Mouse (Mus musculus): Measurements from ENCODE around the gene Ccdc74a. TPM values are rescaled to one million over a fixed set of nuclear protein-coding genes. Genes with fewer than 3 reads are reported as not detected.

The Ccdc74a gene
- polyA plus RNA-seq, 1 experiment from 2014 or later: 14.0 TPM

GRCm38 (mm10) chr16:17694860-17695259 is 48.6 kb downstream of the Ccdc74a start:
- Histone ChIP-seq H3K27ac (replicated peaks) (no peak overlapping the region), H3K9ac (replicated peaks) (no peak overlapping the region), H3K9me3 (replicated peaks) (no peaks in the 10 kb centered on the region), H3K4me1 (no peaks in the 10 kb centered on the region), H3K4me3 (replicated peaks) (no peak overlapping the region), H3K27me3 (replicated peaks) (no peaks in the 10 kb centered on the region), H3K4me2 (no peak overlapping the region), H3K36me3 (peaks cover 37% of the 10 kb centered on the region)
- WGBS: 84% methylated on average over 3 of the region's 3 CpGs
- ATAC-seq (ENCODE audit: low FRiP score): no peak

Other genes with a start within 250 kb of the Ccdc74a start
- 23.3 and 24.0 TPM in 2 replicates for gene Snap29, start 240.5 kb upstream of the Ccdc74a start, polyA plus RNA-seq (2015; fragmentation: Nextera tagmentation; extraction: Ambion mirVana)
- 54.6 and 59.7 TPM in 2 replicates for gene Pi4ka, start 240.2 kb upstream of the Ccdc74a start, polyA plus RNA-seq (2015; fragmentation: Nextera tagmentation; extraction: Ambion mirVana)
- 76.3 and 77.4 TPM in 2 replicates for gene Crkl, start 194.5 kb upstream of the Ccdc74a start, polyA plus RNA-seq (2015; fragmentation: Nextera tagmentation; extraction: Ambion mirVana)
- gene Aifm3, start 156.9 kb upstream of the Ccdc74a start, polyA plus RNA-seq (2015; fragmentation: Nextera tagmentation; extraction: Ambion mirVana): 3.4 and 4.8 TPM in 2 replicates
- gene Lztr1, start 137.8 kb upstream of the Ccdc74a start, polyA plus RNA-seq (2015; fragmentation: Nextera tagmentation; extraction: Ambion mirVana): 118 and 129 TPM in 2 replicates
- gene Thap7, start 115.3 kb upstream of the Ccdc74a start, polyA plus RNA-seq (2015; fragmentation: Nextera tagmentation; extraction: Ambion mirVana): 58.1 and 60.8 TPM in 2 replicates
- gene Lrrc74b, start 85.2 kb upstream of the Ccdc74a start, polyA plus RNA-seq (2015; fragmentation: Nextera tagmentation; extraction: Ambion mirVana): 0.98 and 1.3 TPM in 2 replicates
- 2.6 and 2.8 TPM in 2 replicates for gene P2rx6, start 84.6 kb upstream of the Ccdc74a start, polyA plus RNA-seq (2015; fragmentation: Nextera tagmentation; extraction: Ambion mirVana)
- gene Slc7a4, start 63.3 kb upstream of the Ccdc74a start, polyA plus RNA-seq (2015; fragmentation: Nextera tagmentation; extraction: Ambion mirVana): 40.4 and 46.1 TPM in 2 replicates
- 25.8 and 28.8 TPM in 2 replicates for gene Smpd4, start 27.1 kb upstream of the Ccdc74a start, polyA plus RNA-seq (2015; fragmentation: Nextera tagmentation; extraction: Ambion mirVana)
- 46.1 and 47.3 TPM in 2 replicates for gene Med15, start 86.4 kb downstream of the Ccdc74a start, polyA plus RNA-seq (2015; fragmentation: Nextera tagmentation; extraction: Ambion mirVana)
- gene Klhl22, start 113.1 kb downstream of the Ccdc74a start, polyA plus RNA-seq (2015; fragmentation: Nextera tagmentation; extraction: Ambion mirVana): 86.2 and 89.1 TPM in 2 replicates
- 2.7 and 3.8 TPM in 2 replicates for gene Scarf2, start 150.8 kb downstream of the Ccdc74a start, polyA plus RNA-seq (2015; fragmentation: Nextera tagmentation; extraction: Ambion mirVana)
- gene B830017H08Rik, start 186.7 kb downstream of the Ccdc74a start, polyA plus RNA-seq (2015; fragmentation: Nextera tagmentation; extraction: Ambion mirVana): 4.0 and 5.3 TPM in 2 replicates
- gene Car15, start 191.9 kb downstream of the Ccdc74a start, polyA plus RNA-seq (2015; fragmentation: Nextera tagmentation; extraction: Ambion mirVana): 2.8 and 3.2 TPM in 2 replicates
- gene Gm20518, start 245.2 kb downstream of the Ccdc74a start, polyA plus RNA-seq (2015; fragmentation: Nextera tagmentation; extraction: Ambion mirVana): 0.35 and 0.40 TPM in 2 replicates
- not detected in 2 replicates for gene Tssk1, start 247.8 kb downstream of the Ccdc74a start, polyA plus RNA-seq (2015; fragmentation: Nextera tagmentation; extraction: Ambion mirVana)